Mouse (Mus musculus) forebrain, postnatal 0 days (tissue): ENCODE results near the gene Tspo2. TPM values are rescaled to one million over a fixed set of nuclear protein-coding genes. Genes with fewer than 3 reads are reported as not detected.

Source experiments
- ATAC-seq: fragments of 200-750 bp; cut with Nextera tagmentation; 2 replicates; pipeline ENCODE4 v1.8.0; 2017; ENCODE audit warnings: mild to moderate bottlenecking, moderate library complexity
- DNase-seq: peaks from one replicate; pipeline ENCODE4 v3.0.0-alpha.2; 2015
- H3K27ac ChIP-seq: fragments of 300-500 bp; sonication (generic); 2 replicates; pipeline ENCODE4 v1.5.1; 2014; ENCODE audit warnings: low read depth, mild to moderate bottlenecking, antibody characterized with exemption, low read length, moderate library complexity, mixed read lengths
- H3K27me3 ChIP-seq: fragments of 300-500 bp; sonication (generic); 2 replicates; pipeline ENCODE4 v1.6.1; 2014; ENCODE audit warnings: mild to moderate bottlenecking, low read length, mixed read lengths; ENCODE audit not compliant: insufficient read depth
- H3K36me3 ChIP-seq: fragments of 300-500 bp; sonication (generic); 2 replicates; pipeline ENCODE4 v1.6.1; 2014; ENCODE audit warnings: mild to moderate bottlenecking, moderate library complexity; ENCODE audit not compliant: insufficient read depth
- H3K4me1 ChIP-seq: fragments of 300-500 bp; sonication (generic); 2 replicates; pipeline ENCODE4 v1.6.1; 2014; ENCODE audit warnings: antibody characterized with exemption; ENCODE audit not compliant: insufficient read depth
- H3K4me2 ChIP-seq: fragments of 300-500 bp; sonication (generic); 2 replicates; pipeline ENCODE4 v1.6.1; 2014; ENCODE audit warnings: low read depth, mild to moderate bottlenecking, moderate library complexity
- H3K4me3 ChIP-seq: fragments of 300-500 bp; sonication (generic); 2 replicates; pipeline ENCODE4 v1.5.1; 2014; ENCODE audit warnings: low read depth, low read length, mixed read lengths
- H3K9ac ChIP-seq: fragments of 300-500 bp; sonication (generic); 2 replicates; pipeline ENCODE4 v1.6.1; 2014; ENCODE audit warnings: mild to moderate bottlenecking
- H3K9me3 ChIP-seq: fragments of 300-500 bp; sonication (generic); 2 replicates; pipeline ENCODE4 v1.6.1; 2016; ENCODE audit warnings: low read length
- CTCF ChIP-seq: sonication (generic); IDR thresholded peaks from 2 replicates; pipeline ENCODE4 v1.5.1; 2016; ENCODE audit warnings: antibody characterized with exemption, control low read depth, low read depth
- WGBS: fragments of 180-500 bp; shearing (Covaris S2); extraction: QIAGEN DNeasy Blood & Tissue Kit; methylation state at CpG from one replicate; pipeline ENCODE4 v1.1.7; 2014; 5-methylcytosine and 5-hydroxymethylcytosine counted together
- polyA plus RNA-seq: library from polyadenylated mRNA; unstranded; fragments of >200 nt; fragmentation: Nextera tagmentation; extraction: Ambion mirVana; gene quantifications from 2 replicates; pipeline ENCODE4 v1.2.1, GENCODE M21; 2015
- total RNA-seq: library from RNA; depleted of rRNA; stranded (reverse); fragments of >200 nt; gene quantifications from 2 replicates; pipeline ENCODE4 v1.2.3, GENCODE M21; 2014; rRNA removed

The Tspo2 gene
- total RNA-seq, result 0.31 TPM in 1 of 2 replicates, not detected in the other
- 0.47 and 0.82 TPM in 2 replicates for polyA plus RNA-seq

- Histone ChIP-seq H3K4me2 (no peak within 1 kb of the TSS), H3K9ac (no peak within 1 kb of the TSS), H3K4me1 (no peaks in the 10 kb centered on the region), H3K27me3 (no peaks in the 10 kb centered on the region), H3K27ac (no peak within 1 kb of the TSS), H3K9me3 (no peaks in the 10 kb centered on the region), H3K4me3 (no peak within 1 kb of the TSS), H3K36me3 (no peaks in the 10 kb centered on the region)
- no peak for TF ChIP-seq CTCF
- no peak for DNase-seq
- 65% methylated on average over 7 of the region's 7 CpGs for WGBS
- no peak for ATAC-seq
Measured at GRCm38 (mm10) chr17:48451353-48451675, at the start of gene Tspo2. Gene Tspo2, minus strand, starts transcription at chr17:48451522.

- Histone ChIP-seq H3K27me3 (no peaks in the 10 kb centered on the region), H3K4me2 (no peak overlapping the region), H3K4me1 (peaks cover 8% of the 10 kb centered on the region; the same call in 1 of the 2 replicates), H3K27ac (no peak overlapping the region), H3K36me3 (no peaks in the 10 kb centered on the region), H3K9ac (no peak overlapping the region), H3K9me3 (no peaks in the 10 kb centered on the region), H3K4me3 (no peak overlapping the region)
- ATAC-seq (0 out of 2 replicates have a peak, but pooled peaks have one; percentile 14), DNase-seq (no peak)
- 67% methylated on average over 7 of the region's 7 CpGs for WGBS
- no peak for TF ChIP-seq CTCF
Measured at GRCm38 (mm10) chr17:48500846-48501445, 49.6 kb upstream of the Tspo2 start.

- Histone ChIP-seq H3K4me2 (no peak overlapping the region), H3K9me3 (no peaks in the 10 kb centered on the region), H3K36me3 (no peaks in the 10 kb centered on the region), H3K27ac (no peak overlapping the region), H3K4me1 (no peaks in the 10 kb centered on the region), H3K9ac (no peak overlapping the region), H3K27me3 (no peaks in the 10 kb centered on the region), H3K4me3 (no peak overlapping the region)
- no peak for TF ChIP-seq CTCF
- DNase-seq (no peak), ATAC-seq (no peak)
- WGBS, result 88% methylated on average over 3 of the region's 3 CpGs
Measured at GRCm38 (mm10) chr17:48497986-48498385, 46.7 kb upstream of the Tspo2 start.

- no peak overlapping the region for H3K27ac ChIP-seq
Measured at GRCm38 (mm10) chr17:48493986-48494385, 42.7 kb upstream of the Tspo2 start.

GRCm38 (mm10) chr17:48493582-48493981 lies 42.3 kb upstream of the Tspo2 start:
- H3K27me3 ChIP-seq, result no peaks in the 10 kb centered on the region
- TF ChIP-seq CTCF, result no peak
- DNase-seq, result no peak
- no peak overlapping the region for H3K9ac ChIP-seq
- H3K36me3 ChIP-seq, result no peaks in the 10 kb centered on the region
- H3K9me3 ChIP-seq, result no peaks in the 10 kb centered on the region
- H3K4me1 ChIP-seq, result no peaks in the 10 kb centered on the region
- H3K27ac ChIP-seq, result no peak overlapping the region
- H3K4me2 ChIP-seq, result no peak overlapping the region
- 50% methylated on average over 7 of the region's 7 CpGs for WGBS
- ATAC-seq, result no peak
- no peak overlapping the region for H3K4me3 ChIP-seq

More at GRCm38 (mm10) chr17:48493986-48494385, 42.7 kb upstream of the Tspo2 start:
- DNase-seq, result no peak
- H3K27me3 ChIP-seq, result no peaks in the 10 kb centered on the region
- H3K36me3 ChIP-seq, result no peaks in the 10 kb centered on the region
- no peak overlapping the region for H3K4me3 ChIP-seq
- ATAC-seq, result no peak
- no peaks in the 10 kb centered on the region for H3K9me3 ChIP-seq
- no peak overlapping the region for H3K9ac ChIP-seq
- 75% methylated on average over 8 of the region's 8 CpGs for WGBS
- TF ChIP-seq CTCF, result no peak
- no peaks in the 10 kb centered on the region for H3K4me1 ChIP-seq
- no peak overlapping the region for H3K4me2 ChIP-seq

- DNase-seq, result no peak
- no peak overlapping the region for H3K27ac ChIP-seq
- no peak overlapping the region for H3K9ac ChIP-seq
- ATAC-seq, result no peak
- H3K4me1 ChIP-seq, result no peaks in the 10 kb centered on the region
- H3K36me3 ChIP-seq, result no peaks in the 10 kb centered on the region
- H3K27me3 ChIP-seq, result no peaks in the 10 kb centered on the region
- H3K4me2 ChIP-seq, result no peak overlapping the region
- TF ChIP-seq CTCF, result no peak
- WGBS, result 96% methylated on average over 8 of the region's 8 CpGs
- no peak overlapping the region for H3K4me3 ChIP-seq
- H3K9me3 ChIP-seq, result no peaks in the 10 kb centered on the region
Measured at GRCm38 (mm10) chr17:48492621-48493020, 41.3 kb upstream of the Tspo2 start.

- no peak for DNase-seq
- Histone ChIP-seq H3K9ac (no peak overlapping the region), H3K9me3 (no peaks in the 10 kb centered on the region), H3K4me1 (no peaks in the 10 kb centered on the region), H3K4me3 (no peak overlapping the region), H3K27me3 (no peaks in the 10 kb centered on the region), H3K27ac (no peak overlapping the region), H3K4me2 (no peak overlapping the region), H3K36me3 (no peaks in the 10 kb centered on the region)
- TF ChIP-seq CTCF, result no peak
- 95% methylated on average over 3 of the region's 3 CpGs for WGBS
- ATAC-seq, result no peak
Measured at GRCm38 (mm10) chr17:48489466-48489865, 38.1 kb upstream of the Tspo2 start.
